Mouse (Mus musculus): ENCODE results near the gene Slamf9. TPM values are rescaled to one million over a fixed set of nuclear protein-coding genes. Genes with fewer than 3 reads are reported as not detected.

Gene Slamf9
- 3.6 TPM for polyA plus RNA-seq (2014; fragmentation: Illumina TruSeq; extraction: RNeasy Lipid Tissue Mini Kit (QIAGEN cat#74804); ENCODE audit: low read depth, low replicate concordance)

GRCm38 (mm10) chr1:172475054-172475741 lies at the start of gene Slamf9:
TSS of gene Slamf9 (plus strand) at chr1:172475358.

GRCm38 (mm10) chr1:172481540-172482280 lies 6.6 kb downstream of the Slamf9 start, which contains the start of gene Igsf9:
TSS of gene Igsf9 (plus strand) at chr1:172481788.

GRCm38 (mm10) chr1:172499765-172500441 lies 24.7 kb downstream of the Slamf9 start, which contains the start of gene Tagln2:
TSS of gene Tagln2 (plus strand) at chr1:172500047.

GRCm38 (mm10) chr1:172520576-172521440 lies 45.6 kb downstream of the Slamf9 start, which contains the start of gene Cfap45:
TSS of gene Cfap45 (plus strand) at chr1:172520801.

Other genes with a start within 250 kb of the Slamf9 start
- gene Atp1a4, start 216.9 kb upstream of the Slamf9 start, polyA plus RNA-seq (2014; fragmentation: Illumina TruSeq; extraction: RNeasy Lipid Tissue Mini Kit (QIAGEN cat#74804); ENCODE audit: low read depth, low replicate concordance): 2.6 TPM
- gene Igsf8, start 213.7 kb upstream of the Slamf9 start, polyA plus RNA-seq (2014; fragmentation: Illumina TruSeq; extraction: RNeasy Lipid Tissue Mini Kit (QIAGEN cat#74804); ENCODE audit: low read depth, low replicate concordance): 1.0 TPM
- gene Atp1a2, start 177.3 kb upstream of the Slamf9 start, polyA plus RNA-seq (2014; fragmentation: Illumina TruSeq; extraction: RNeasy Lipid Tissue Mini Kit (QIAGEN cat#74804); ENCODE audit: low read depth, low replicate concordance): 29.0 TPM
- gene Kcnj9, start 146.0 kb upstream of the Slamf9 start, polyA plus RNA-seq (2014; fragmentation: Illumina TruSeq; extraction: RNeasy Lipid Tissue Mini Kit (QIAGEN cat#74804); ENCODE audit: low read depth, low replicate concordance): not detected
- gene Kcnj10, start 134.1 kb upstream of the Slamf9 start, polyA plus RNA-seq (2014; fragmentation: Illumina TruSeq; extraction: RNeasy Lipid Tissue Mini Kit (QIAGEN cat#74804); ENCODE audit: low read depth, low replicate concordance): 2.2 TPM
- gene Pigm, start 98.8 kb upstream of the Slamf9 start, polyA plus RNA-seq (2014; fragmentation: Illumina TruSeq; extraction: RNeasy Lipid Tissue Mini Kit (QIAGEN cat#74804); ENCODE audit: low read depth, low replicate concordance): 19.5 TPM
- gene Igsf9, start 6.4 kb downstream of the Slamf9 start, polyA plus RNA-seq (2014; fragmentation: Illumina TruSeq; extraction: RNeasy Lipid Tissue Mini Kit (QIAGEN cat#74804); ENCODE audit: low read depth, low replicate concordance): not detected
- gene Tagln2, start 24.7 kb downstream of the Slamf9 start, polyA plus RNA-seq (2014; fragmentation: Illumina TruSeq; extraction: RNeasy Lipid Tissue Mini Kit (QIAGEN cat#74804); ENCODE audit: low read depth, low replicate concordance): 30.3 TPM
- not detected for gene Cfap45, start 45.4 kb downstream of the Slamf9 start, polyA plus RNA-seq (2014; fragmentation: Illumina TruSeq; extraction: RNeasy Lipid Tissue Mini Kit (QIAGEN cat#74804); ENCODE audit: low read depth, low replicate concordance)
- gene Vsig8, start 80.6 kb downstream of the Slamf9 start, polyA plus RNA-seq (2014; fragmentation: Illumina TruSeq; extraction: RNeasy Lipid Tissue Mini Kit (QIAGEN cat#74804); ENCODE audit: low read depth, low replicate concordance): not detected
- gene Slamf8, start 115.2 kb downstream of the Slamf9 start, polyA plus RNA-seq (2014; fragmentation: Illumina TruSeq; extraction: RNeasy Lipid Tissue Mini Kit (QIAGEN cat#74804); ENCODE audit: low read depth, low replicate concordance): not detected
- gene Fcrl6, start 127.2 kb downstream of the Slamf9 start, polyA plus RNA-seq (2014; fragmentation: Illumina TruSeq; extraction: RNeasy Lipid Tissue Mini Kit (QIAGEN cat#74804); ENCODE audit: low read depth, low replicate concordance): not detected
- gene Dusp23, start 157.6 kb downstream of the Slamf9 start, polyA plus RNA-seq (2014; fragmentation: Illumina TruSeq; extraction: RNeasy Lipid Tissue Mini Kit (QIAGEN cat#74804); ENCODE audit: low read depth, low replicate concordance): 3.8 TPM
- gene Crp, start 222.7 kb downstream of the Slamf9 start, polyA plus RNA-seq (2014; fragmentation: Illumina TruSeq; extraction: RNeasy Lipid Tissue Mini Kit (QIAGEN cat#74804); ENCODE audit: low read depth, low replicate concordance): not detected

All from adrenal gland, adult 10 weeks (tissue).